Mouse (Mus musculus) liver, embryonic 11.5 days (tissue): ENCODE data around the gene Ccdc102a. TPM values are rescaled to one million over a fixed set of nuclear protein-coding genes. Genes with fewer than 3 reads are reported as not detected.

ENCODE experiments used
- ATAC-seq: fragments of 200-750 bp; cut with Nextera tagmentation; replicated peaks from 2 replicates; pipeline ENCODE4 v1.8.0; 2017; ENCODE audit warnings: moderate number of reproducible peaks, mild to moderate bottlenecking, moderate TSS enrichment, moderate library complexity; ENCODE audit not compliant: low FRiP score
- DNase-seq: peaks from one replicate; pipeline ENCODE4 v3.0.0-alpha.2; 2017; ENCODE audit warnings: low spot score
- H3K27ac ChIP-seq: fragments of 300-500 bp; sonication (generic); 2 replicates; pipeline ENCODE4 v1.5.1; 2014; ENCODE audit warnings: mild to moderate bottlenecking, low read depth, low read length, control low read depth
- H3K27me3 ChIP-seq: fragments of 300-500 bp; sonication (generic); replicated peaks from 2 replicates; pipeline ENCODE4 v1.6.1; 2014; ENCODE audit warnings: low read length, mixed read lengths; ENCODE audit not compliant: control insufficient read depth, insufficient read depth
- H3K36me3 ChIP-seq: fragments of 300-500 bp; sonication (generic); 2 replicates; pipeline ENCODE4 v1.6.1; 2014; ENCODE audit warnings: mild to moderate bottlenecking, low read length, moderate library complexity, mixed read lengths; ENCODE audit not compliant: control insufficient read depth, insufficient read depth
- H3K4me1 ChIP-seq: fragments of 300-500 bp; sonication (generic); replicated peaks from 2 replicates; pipeline ENCODE4 v1.6.1; 2014; ENCODE audit warnings: low read length, mixed read lengths; ENCODE audit not compliant: control insufficient read depth, insufficient read depth
- H3K4me2 ChIP-seq: fragments of 300-500 bp; sonication (generic); 2 replicates; pipeline ENCODE4 v1.6.1; 2014; ENCODE audit warnings: mild to moderate bottlenecking, control low read depth, moderate library complexity
- H3K4me3 ChIP-seq: fragments of 300-500 bp; sonication (generic); 2 replicates; pipeline ENCODE4 v1.5.1; 2014; ENCODE audit warnings: low read depth, low read length, control low read depth
- H3K9ac ChIP-seq: fragments of 300-500 bp; sonication (generic); 2 replicates; pipeline ENCODE4 v1.6.1; 2014; ENCODE audit warnings: low read depth, low read length, control low read depth
- H3K9me3 ChIP-seq: fragments of 300-500 bp; sonication (generic); 2 replicates; pipeline ENCODE4 v1.6.1; 2016; ENCODE audit warnings: low read length, inconsistent platforms, mixed read lengths; ENCODE audit not compliant: control insufficient read depth
- WGBS: fragments of 180-500 bp; shearing (Covaris S2); extraction: QIAGEN DNeasy Blood & Tissue Kit; methylation state at CpG from one replicate; pipeline ENCODE4 v1.1.7; 2014; 5-methylcytosine and 5-hydroxymethylcytosine counted together
- polyA plus RNA-seq: library from polyadenylated mRNA; unstranded; fragments of >200 nt; fragmentation: Nextera tagmentation; extraction: Ambion mirVana; gene quantifications from 2 replicates; pipeline ENCODE4 v1.2.1, GENCODE M21; 2014

The Ccdc102a gene
- polyA plus RNA-seq, 1 experiment from 2014 or later = 17.6 TPM

DNA sequence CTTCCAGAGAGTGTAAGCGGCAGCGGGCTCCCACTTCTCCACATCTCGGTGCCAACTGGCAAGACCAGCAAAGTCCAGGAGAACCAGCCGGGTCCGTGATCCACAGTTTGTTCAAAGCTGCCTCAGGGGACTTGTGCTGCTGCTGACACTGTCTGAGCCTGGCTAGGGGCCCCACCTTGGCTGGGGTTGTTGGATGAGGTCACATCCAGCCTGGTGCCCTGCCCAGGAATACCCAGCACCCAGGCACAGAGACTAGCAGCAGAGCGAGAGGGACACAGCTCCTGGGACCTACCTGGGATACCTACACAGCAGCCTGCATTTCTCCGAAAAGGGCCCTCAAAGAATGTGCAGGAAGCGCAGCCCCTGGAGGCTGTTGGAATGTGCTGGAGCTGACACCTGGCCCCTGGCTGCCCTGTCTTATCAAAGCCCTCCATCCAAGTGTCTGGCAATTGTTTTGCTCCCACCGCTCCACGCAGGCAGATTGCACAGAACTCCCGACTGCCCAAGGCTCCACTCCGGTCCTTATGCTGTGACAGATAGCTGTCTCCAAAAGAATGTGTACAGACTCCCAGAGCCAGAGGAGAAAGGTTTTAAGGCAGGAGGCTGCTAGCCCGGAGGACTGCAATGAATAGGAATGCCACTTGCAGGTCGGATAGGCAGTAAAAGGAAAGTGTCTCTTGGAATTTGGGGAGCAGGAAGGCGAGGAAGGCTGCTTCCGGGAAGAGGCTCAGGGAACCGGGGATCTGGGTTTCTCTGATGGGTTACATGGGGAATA lies 42.6 kb downstream of the Ccdc102a start:
- WGBS = 16% methylated on average over 17 of the region's 17 CpGs
- Histone ChIP-seq H3K4me3 (peak overlapping the region; percentile 74), H3K9ac (peak overlapping the region; percentile 79), H3K4me2 (peak overlapping the region; percentile 98), H3K36me3 (no peaks in the 10 kb centered on the region), H3K9me3 (no peaks in the 10 kb centered on the region), H3K27ac (peak overlapping the region; percentile 68; the same call in 1 of the 2 replicates), H3K27me3 (peaks cover 11% of the 10 kb centered on the region), H3K4me1 (peaks cover 36% of the 10 kb centered on the region)
- no peak for DNase-seq
- no peak for ATAC-seq

DNA sequence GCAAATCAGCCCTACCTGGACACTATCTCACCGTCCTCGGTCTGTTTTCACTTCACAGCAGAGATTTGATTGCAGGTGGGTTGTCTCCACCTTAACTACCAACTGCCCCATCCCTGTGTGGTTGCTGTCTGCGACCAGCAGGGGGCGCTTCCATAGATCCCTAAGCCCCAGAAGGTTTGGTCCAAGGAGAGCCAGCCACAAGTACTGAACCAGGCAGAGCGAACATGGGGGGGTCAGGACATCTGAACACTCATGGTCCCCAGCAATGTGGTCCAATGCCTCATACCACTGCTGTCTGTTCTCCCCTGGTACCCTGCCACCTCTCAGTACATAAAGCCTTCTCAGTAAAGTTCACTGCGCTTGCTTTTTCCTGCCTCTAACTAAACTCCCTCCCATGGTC lies 43.5 kb downstream of the Ccdc102a start:
- no peak overlapping the region for H3K27ac ChIP-seq
- peaks cover 11% of the 10 kb centered on the region for H3K27me3 ChIP-seq
- no peaks in the 10 kb centered on the region for H3K36me3 ChIP-seq
- ATAC-seq (peak; percentile 37), DNase-seq (peak; percentile 74)
- peaks cover 40% of the 10 kb centered on the region for H3K4me1 ChIP-seq
- WGBS = 14% methylated on average over 6 of the region's 6 CpGs
- peak overlapping the region; percentile 98 for H3K4me2 ChIP-seq
- H3K9me3 ChIP-seq = no peaks in the 10 kb centered on the region
- no peak overlapping the region for H3K9ac ChIP-seq
- H3K4me3 ChIP-seq = peak overlapping the region; percentile 74

- Histone ChIP-seq H3K36me3 (no peaks in the 10 kb centered on the region), H3K4me2 (no peak overlapping the region), H3K9me3 (no peaks in the 10 kb centered on the region), H3K4me1 (peaks cover 49% of the 10 kb centered on the region), H3K27me3 (peaks cover 11% of the 10 kb centered on the region), H3K9ac (no peak overlapping the region), H3K27ac (no peak overlapping the region), H3K4me3 (no peak overlapping the region)
- ATAC-seq = no peak
- no peak for DNase-seq
- WGBS = 71% methylated on average over 2 of the region's 2 CpGs
These were observed 45.3 kb downstream of the Ccdc102a start for GRCm38 (mm10) chr8:94872576-94872975.

DNA sequence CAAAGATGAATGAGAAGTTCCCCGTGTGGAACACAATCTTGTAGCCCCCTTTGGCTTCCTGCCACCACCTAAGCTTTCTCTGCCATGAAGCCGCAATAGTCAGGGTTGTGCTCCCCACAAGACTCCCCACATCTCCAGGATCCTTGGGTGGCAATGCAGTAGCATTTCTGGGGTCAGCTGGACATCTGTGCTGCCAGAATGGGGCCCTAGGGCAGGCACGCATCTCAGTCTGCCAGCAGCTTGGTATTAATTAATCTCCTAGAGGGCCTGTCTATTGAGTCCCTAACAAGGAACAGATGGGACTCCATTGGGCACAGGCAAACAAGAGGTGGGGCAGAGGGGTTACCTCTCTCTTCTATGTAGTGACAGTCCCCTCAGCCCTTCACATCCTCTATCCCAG lies 45.7 kb downstream of the Ccdc102a start:
- no peak for DNase-seq
- Histone ChIP-seq H3K4me3 (no peak overlapping the region), H3K4me2 (no peak overlapping the region), H3K9ac (no peak overlapping the region), H3K36me3 (no peaks in the 10 kb centered on the region), H3K4me1 (peaks cover 49% of the 10 kb centered on the region), H3K9me3 (no peaks in the 10 kb centered on the region), H3K27ac (no peak overlapping the region), H3K27me3 (peaks cover 11% of the 10 kb centered on the region)
- 56% methylated on average over 3 of the region's 3 CpGs for WGBS
- ATAC-seq = no peak

GRCm38 (mm10) chr8:94871108-94871894 lies 46.6 kb downstream of the Ccdc102a start:
- DNase-seq (peak; percentile 66), ATAC-seq (peak; percentile 14; the same call in 1 of the 2 replicates)
- peaks cover 46% of the 10 kb centered on the region for H3K4me1 ChIP-seq
- 5% methylated on average over 7 of the region's 7 CpGs for WGBS
- no peak overlapping the region for H3K27ac ChIP-seq
- no peaks in the 10 kb centered on the region for H3K9me3 ChIP-seq
- peaks cover 3% of the 10 kb centered on the region; the same call in 1 of the 2 replicates for H3K36me3 ChIP-seq
- H3K27me3 ChIP-seq = peaks cover 11% of the 10 kb centered on the region
- peak overlapping the region; percentile 37 for H3K4me3 ChIP-seq
- no peak overlapping the region; the same call in 1 of the 2 replicates for H3K9ac ChIP-seq
- H3K4me2 ChIP-seq = peak overlapping the region; percentile 73

DNA sequence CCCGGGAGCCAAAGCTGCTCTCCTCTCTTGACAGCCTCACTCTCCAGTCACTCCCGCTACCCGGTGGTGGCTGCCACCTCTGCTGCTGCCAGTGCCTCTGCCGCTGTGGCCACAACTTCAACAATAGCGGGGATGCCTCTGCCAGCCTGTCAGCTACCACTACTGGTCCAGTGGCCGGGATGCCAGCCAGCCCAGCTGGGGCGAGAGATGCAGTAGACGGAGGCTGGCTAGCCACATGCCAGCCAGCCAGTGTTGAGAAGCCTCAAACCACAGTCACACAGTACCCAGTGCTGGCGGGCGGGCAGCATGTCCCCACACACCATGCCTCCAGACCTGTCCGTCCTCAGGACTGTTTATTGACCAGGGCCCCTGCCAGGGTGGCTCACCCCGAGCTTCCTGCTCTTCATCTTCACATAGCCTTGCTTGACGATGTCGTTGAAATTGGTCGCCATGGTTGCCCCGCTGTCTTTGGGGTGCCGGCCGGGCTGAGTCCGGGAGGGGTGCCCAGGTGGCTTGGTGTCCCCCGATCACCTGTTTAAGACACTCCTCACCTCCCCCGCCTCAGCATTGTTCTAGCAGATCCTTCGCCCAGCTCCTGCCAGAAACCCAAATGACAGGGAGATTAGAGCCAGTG lies 47.3 kb downstream of the Ccdc102a start:
- no peaks in the 10 kb centered on the region for H3K9me3 ChIP-seq
- peak overlapping the region; percentile 73 for H3K4me2 ChIP-seq
- 17% methylated on average over 21 of the region's 22 CpGs for WGBS
- H3K27ac ChIP-seq = no peak overlapping the region
- peak overlapping the region; percentile 37 for H3K4me3 ChIP-seq
- H3K4me1 ChIP-seq = peaks cover 44% of the 10 kb centered on the region
- no peak for DNase-seq
- H3K27me3 ChIP-seq = peaks cover 11% of the 10 kb centered on the region
- H3K9ac ChIP-seq = peak overlapping the region; percentile 52
- no peak for ATAC-seq
- H3K36me3 ChIP-seq = peaks cover 5% of the 10 kb centered on the region; the same call in 1 of the 2 replicates

DNA sequence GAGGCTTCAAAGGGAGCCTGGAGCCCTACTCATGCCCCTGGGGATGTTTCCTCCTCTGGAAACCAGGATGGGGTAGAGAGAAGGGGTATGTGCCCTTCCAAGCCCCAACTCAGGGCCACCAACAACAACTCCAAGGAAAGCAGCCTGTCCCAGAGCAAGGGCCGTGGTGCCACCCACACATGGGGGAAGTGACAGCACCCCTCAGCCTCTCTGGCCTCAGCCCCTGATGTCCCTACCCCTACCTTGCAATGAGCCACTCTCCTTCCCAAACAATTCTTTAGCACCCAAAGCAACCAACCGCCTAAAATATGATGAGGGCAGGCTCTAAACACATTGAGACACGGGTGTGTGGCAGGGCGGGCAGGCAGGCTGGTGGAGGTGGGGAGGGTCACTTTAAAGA lies 47.9 kb downstream of the Ccdc102a start:
- Histone ChIP-seq H3K27ac (no peak overlapping the region), H3K27me3 (peaks cover 6% of the 10 kb centered on the region; the same call in 1 of the 2 replicates), H3K4me1 (peaks cover 39% of the 10 kb centered on the region), H3K4me3 (peak overlapping the region; percentile 37; the same call in 1 of the 2 replicates), H3K9me3 (no peaks in the 10 kb centered on the region), H3K4me2 (peak overlapping the region; percentile 73; the same call in 1 of the 2 replicates), H3K9ac (no peak overlapping the region), H3K36me3 (peaks cover 10% of the 10 kb centered on the region; the same call in 1 of the 2 replicates)
- DNase-seq (no peak), ATAC-seq (no peak)
- WGBS = 53% methylated on average over 4 of the region's 4 CpGs

- Histone ChIP-seq H3K9me3 (no peaks in the 10 kb centered on the region), H3K4me1 (peaks cover 37% of the 10 kb centered on the region), H3K4me2 (no peak overlapping the region), H3K4me3 (no peak overlapping the region), H3K27me3 (peaks cover 2% of the 10 kb centered on the region; the same call in 1 of the 2 replicates), H3K27ac (no peak overlapping the region), H3K9ac (no peak overlapping the region), H3K36me3 (peaks cover 17% of the 10 kb centered on the region; the same call in 1 of the 2 replicates)
- no peak for ATAC-seq
- 75% methylated on average over 7 of the region's 7 CpGs for WGBS
- no peak for DNase-seq
These were observed 48.8 kb downstream of the Ccdc102a start for GRCm38 (mm10) chr8:94869146-94869545.
